Mouse (Mus musculus): ENCODE measurements around the gene Olfr608. TPM values are rescaled to one million over a fixed set of nuclear protein-coding genes. Genes with fewer than 3 reads are reported as not detected.
"Not testable (repeated sequence)": the region's sequence is repeated elsewhere in the genome, so short reads cannot be mapped to it uniquely, and the experiment has no call there.

Gene Olfr608
- not detected for total RNA-seq (2021)
- long read RNA-seq, experiment 1, result 0 reads
- long read RNA-seq, experiment 2, result 0 reads

- no peak for DNase-seq (ENCODE audit: low spot score in 2 of 2)
- intact Hi-C loops (cut with DNase I), result no loop called here
Measured at GRCm38 (mm10) chr7:103469577-103469976, at the start of gene Olfr608. Gene Olfr608, plus strand, starts transcription at chr7:103469877.

GRCm38 (mm10) chr7:103445339-103445738 is 24.3 kb upstream of the Olfr608 start, which contains the start of gene Olfr605:
Gene Olfr605, minus strand, starts transcription at chr7:103445439.
- DNase-seq (ENCODE audit: low spot score in 2 of 2), result no peak
- intact Hi-C loops (cut with DNase I), result no loop called here

GRCm38 (mm10) chr7:103448746-103449145 is 20.9 kb upstream of the Olfr608 start, which contains the start of gene Olfr606:
Gene Olfr606, plus strand, starts transcription at chr7:103449046.
- intact Hi-C loops (cut with DNase I), result no loop called here
- DNase-seq (ENCODE audit: low spot score in 2 of 2), result no peak

GRCm38 (mm10) chr7:103460590-103460989 is 9.1 kb upstream of the Olfr608 start:
- intact Hi-C loops (cut with DNase I), result no loop called here
- no peak for DNase-seq (ENCODE audit: low spot score in 2 of 2)

- intact Hi-C loops (cut with DNase I); DNase-seq (ENCODE audit: low spot score in 2 of 2): not testable (repeated sequence)
Measured at GRCm38 (mm10) chr7:103477106-103477505, 7.4 kb downstream of the Olfr608 start.

- no peak for DNase-seq (ENCODE audit: low spot score in 2 of 2)
- intact Hi-C loops (cut with DNase I), result no loop called here
Measured at GRCm38 (mm10) chr7:103497962-103498361, 28.3 kb downstream of the Olfr608 start, which contains the start of gene Olfr609. Gene Olfr609, minus strand, starts transcription at chr7:103498062.

- intact Hi-C loops (cut with DNase I), result no loop called here
- no peak for DNase-seq (ENCODE audit: low spot score in 2 of 2)
Measured at GRCm38 (mm10) chr7:103512022-103512421, 42.3 kb downstream of the Olfr608 start, which contains the start of gene Olfr610. Gene Olfr610, minus strand, starts transcription at chr7:103512122.

- intact Hi-C loops (cut with DNase I); DNase-seq (ENCODE audit: low spot score in 2 of 2): not testable (repeated sequence)
Measured at GRCm38 (mm10) chr7:103520746-103521145, 51.1 kb downstream of the Olfr608 start, which contains the start of gene Olfr611. Gene Olfr611, minus strand, starts transcription at chr7:103520846.

Other genes with a start within 250 kb of the Olfr608 start
- not detected for gene Usp17ld, start 217.4 kb upstream of the Olfr608 start, total RNA-seq (2021)
- not detected for gene Olfr596, start 164.2 kb upstream of the Olfr608 start, total RNA-seq (2021)
- not detected for gene Olfr597, start 153.6 kb upstream of the Olfr608 start, total RNA-seq (2021)
- gene Olfr598, start 146.3 kb upstream of the Olfr608 start, total RNA-seq (2021), result not detected
- not detected for gene Olfr599, start 134.0 kb upstream of the Olfr608 start, total RNA-seq (2021)
- not detected for gene Olfr600, start 120.2 kb upstream of the Olfr608 start, total RNA-seq (2021)
- gene Olfr601, start 107.2 kb upstream of the Olfr608 start, total RNA-seq (2021), result not detected
- gene Olfr603, start 83.7 kb upstream of the Olfr608 start, total RNA-seq (2021), result not detected
- gene Usp17lc, start 54.8 kb upstream of the Olfr608 start, total RNA-seq (2021), result not detected
- not detected for gene Olfr605, start 24.4 kb upstream of the Olfr608 start, total RNA-seq (2021)
- not detected for gene Olfr606, start 20.8 kb upstream of the Olfr608 start, total RNA-seq (2021)
- not detected for gene Olfr607, start 5.7 kb upstream of the Olfr608 start, total RNA-seq (2021)
- gene Olfr609, start 28.2 kb downstream of the Olfr608 start, total RNA-seq (2021), result not detected
- gene Olfr610, start 42.2 kb downstream of the Olfr608 start, total RNA-seq (2021), result not detected
- gene Olfr611, start 51.0 kb downstream of the Olfr608 start, total RNA-seq (2021), result not detected
- not detected for gene Olfr612, start 72.8 kb downstream of the Olfr608 start, total RNA-seq (2021)
- gene Olfr613, start 78.2 kb downstream of the Olfr608 start, total RNA-seq (2021), result not detected
- gene Olfr615, start 86.2 kb downstream of the Olfr608 start, total RNA-seq (2021), result not detected
- not detected for gene Olfr616, start 99.3 kb downstream of the Olfr608 start, total RNA-seq (2021)
- not detected for gene Olfr617, start 103.2 kb downstream of the Olfr608 start, total RNA-seq (2021)
- not detected for gene Olfr618, start 120.2 kb downstream of the Olfr608 start, total RNA-seq (2021)
- gene Olfr619, start 130.7 kb downstream of the Olfr608 start, total RNA-seq (2021), result not detected
- gene Olfr620, start 142.7 kb downstream of the Olfr608 start, total RNA-seq (2021), result not detected
- not detected for gene Olfr622, start 172.8 kb downstream of the Olfr608 start, total RNA-seq (2021)
- not detected for gene Olfr623, start 193.8 kb downstream of the Olfr608 start, total RNA-seq (2021)
- gene Olfr624, start 201.3 kb downstream of the Olfr608 start, total RNA-seq (2021), result under 1 TPM in 1 of 2 experiments, not detected in 1; 0.06 TPM
- not detected for gene Olfr625-ps1, start 212.8 kb downstream of the Olfr608 start, total RNA-seq (2021)
- gene Olfr243, start 244.8 kb downstream of the Olfr608 start, total RNA-seq (2021), result not detected

Measured in left cerebral cortex, postnatal 14 days (tissue).